Mouse (Mus musculus) erythroid progenitor cell, adult 5-6 weeks (primary cell): ENCODE measurements around the gene Slc17a9. TPM values are rescaled to one million over a fixed set of nuclear protein-coding genes. Genes with fewer than 3 reads are reported as not detected.
"Not testable (repeated sequence)": the region's sequence is repeated elsewhere in the genome, so short reads cannot be mapped to it uniquely, and the experiment has no call there.

ENCODE experiments used
- ATAC-seq: replicated peaks from 2 replicates; pipeline ENCODE4 v1.8.0; 2016; ENCODE audit warnings: moderate number of reproducible peaks, mild to moderate bottlenecking, moderate TSS enrichment, inconsistent platforms; ENCODE audit not compliant: poor library complexity, low FRiP score, severe bottlenecking
- total RNA-seq, 2 experiments: library from RNA; stranded (forward) in 1 of 2; stranded (reverse) in 1 of 2; fragments of 150-400 nt in 1 of 2; fragments of 186-747, 209-891 nt in 1 of 2; gene quantifications; 2 replicates each; pipeline versions ENCODE4 v1.2.3 to v1.2.4; 2015 to 2017; ENCODE audit warnings: low replicate concordance in 2 of 2

Slc17a9 gene
- total RNA-seq, 2 experiments from 2014 or later: 0.38 to 6.3 TPM

GRCm38 (mm10) chr2:180709023-180709922 is 15.8 kb upstream of the Slc17a9 start:
- peak; percentile 12; the same call in 1 of the 2 replicates for ATAC-seq

- ATAC-seq: peak; percentile 81
Observed at GRCm38 (mm10) chr2:180709923-180710272, 15.2 kb upstream of the Slc17a9 start, which contains the start of the genes Dido1 and Gid8. TSS of gene Dido1 (minus strand) at chr2:180709999. TSS of gene Gid8 (plus strand) at chr2:180710117.

- ATAC-seq: no peak
Observed at GRCm38 (mm10) chr2:180710276-180711155, 14.5 kb upstream of the Slc17a9 start.

DNA sequence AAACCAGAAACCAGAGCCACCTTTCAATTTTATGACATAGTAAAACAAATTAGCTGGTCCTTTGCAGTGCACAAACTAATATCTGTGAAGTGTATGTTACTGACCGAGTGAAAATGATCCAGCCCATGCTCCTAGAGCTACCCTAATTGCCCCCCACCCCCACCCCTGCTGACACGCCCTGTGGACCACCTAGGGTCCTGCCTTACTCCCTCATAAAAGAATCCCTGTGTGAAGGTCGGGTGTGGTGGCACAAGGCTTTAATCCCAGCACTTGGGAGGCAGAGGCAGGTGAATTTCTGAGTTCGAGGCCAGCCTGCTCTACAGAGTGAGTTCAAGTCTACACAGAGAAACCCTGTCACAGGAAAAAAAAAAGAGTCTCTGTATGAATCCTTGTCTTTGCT is 13.5 kb upstream of the Slc17a9 start:
- no peak for ATAC-seq

GRCm38 (mm10) chr2:180712037-180712689 is 12.9 kb upstream of the Slc17a9 start:
- ATAC-seq: peak; percentile 71

- ATAC-seq: not testable (repeated sequence)
Observed at GRCm38 (mm10) chr2:180722748-180723147, 2.3 kb upstream of the Slc17a9 start.

- ATAC-seq: no peak
Observed at GRCm38 (mm10) chr2:180723865-180724264, 1.2 kb upstream of the Slc17a9 start.

GRCm38 (mm10) chr2:180725414-180725778 is 333 bp downstream of the Slc17a9 start:
- no peak for ATAC-seq

- no peak for ATAC-seq
Observed at GRCm38 (mm10) chr2:180725856-180726629, 980 bp downstream of the Slc17a9 start.

- no peak for ATAC-seq
Observed at GRCm38 (mm10) chr2:180726658-180727442, 1.8 kb downstream of the Slc17a9 start.

GRCm38 (mm10) chr2:180727613-180728021 is 2.6 kb downstream of the Slc17a9 start:
- ATAC-seq: no peak

GRCm38 (mm10) chr2:180731036-180731435 is 6.0 kb downstream of the Slc17a9 start:
- no peak for ATAC-seq

GRCm38 (mm10) chr2:180731984-180732383 is 6.9 kb downstream of the Slc17a9 start:
- ATAC-seq: no peak

- ATAC-seq: no peak
Observed at GRCm38 (mm10) chr2:180735232-180735631, 10.2 kb downstream of the Slc17a9 start.

GRCm38 (mm10) chr2:180737984-180738383 is 12.9 kb downstream of the Slc17a9 start:
- ATAC-seq: no peak

DNA sequence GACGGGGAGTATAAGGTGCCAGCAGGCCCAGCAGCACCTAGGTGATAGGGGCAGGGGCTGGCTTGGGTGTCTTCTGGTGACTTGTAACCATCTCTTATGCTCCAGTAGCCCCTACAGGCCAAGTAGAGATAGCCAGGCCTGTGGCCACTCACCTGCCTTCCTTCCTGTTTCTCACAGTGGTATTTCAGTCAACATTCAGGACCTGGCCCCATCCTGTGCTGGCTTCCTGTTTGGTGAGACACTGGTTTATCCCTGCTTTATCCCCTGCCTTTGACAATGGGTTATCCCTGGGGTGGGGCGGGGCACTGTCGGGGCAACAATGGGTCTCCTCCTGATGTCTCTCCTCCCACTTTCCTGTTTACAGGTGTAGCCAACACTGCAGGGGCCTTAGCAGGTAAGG is 15.3 kb downstream of the Slc17a9 start:
- ATAC-seq: no peak

DNA sequence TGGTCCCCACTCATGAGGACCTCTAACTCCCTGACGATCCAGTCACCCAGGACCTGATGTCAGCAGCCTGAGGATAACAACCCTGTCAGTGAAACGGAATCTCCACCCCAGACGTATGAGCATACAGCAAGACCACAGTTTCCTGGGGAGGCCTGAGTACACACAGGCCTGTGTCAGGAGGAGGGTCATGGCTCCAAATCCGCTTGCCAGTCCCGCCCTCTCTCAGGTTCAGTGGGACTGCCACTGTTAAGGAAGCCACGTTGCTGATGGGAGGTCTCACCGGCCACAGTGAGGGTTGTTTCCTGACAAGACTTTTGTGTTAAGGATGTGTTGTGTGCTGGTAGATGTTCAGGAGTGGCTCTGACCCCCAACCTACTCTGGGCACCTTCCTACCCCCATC is 16.4 kb downstream of the Slc17a9 start:
- ATAC-seq: no peak

- no peak for ATAC-seq
Observed at GRCm38 (mm10) chr2:180742820-180743219, 17.8 kb downstream of the Slc17a9 start.

DNA sequence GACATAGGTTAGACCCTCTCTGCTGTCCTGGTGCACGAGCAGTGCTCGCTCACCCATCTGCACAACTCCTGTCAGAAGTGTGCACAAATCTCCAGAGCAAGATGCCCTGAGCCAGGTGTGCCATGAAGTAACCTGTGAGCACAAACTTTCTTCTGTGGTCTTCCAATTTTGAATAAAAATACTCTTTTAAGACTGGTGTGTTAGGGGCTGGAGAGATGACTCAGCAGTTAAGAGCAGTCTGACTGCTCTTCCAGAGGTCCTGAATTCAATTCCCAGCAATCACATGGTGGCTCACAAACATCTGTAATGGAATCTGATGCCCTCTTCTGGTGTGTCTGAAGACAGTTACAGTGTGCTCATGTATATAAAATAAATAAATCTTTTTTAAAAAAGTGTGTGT is 18.3 kb downstream of the Slc17a9 start:
- ATAC-seq: no peak
